Mouse (Mus musculus) neural tube, embryonic 10.5 days (tissue): Measurements from ENCODE around the gene Jhy.

Experiments
- DNase-seq: peaks from one replicate; pipeline ENCODE4 v3.0.0-alpha.2; 2017; ENCODE audit warnings: low spot score; ENCODE audit errors: extremely low spot score

Gene Jhy

GRCm38 (mm10) chr9:40927351-40927980 is 36.5 kb downstream of the Jhy start:
- no peak for DNase-seq

GRCm38 (mm10) chr9:40917871-40918613 is 45.9 kb downstream of the Jhy start:
- no peak for DNase-seq

GRCm38 (mm10) chr9:40908915-40909314 is 55.0 kb downstream of the Jhy start:
- no peak for DNase-seq

GRCm38 (mm10) chr9:40908411-40908810 is 55.5 kb downstream of the Jhy start:
- no peak for DNase-seq

GRCm38 (mm10) chr9:40907413-40907812 is 56.5 kb downstream of the Jhy start:
- no peak for DNase-seq

GRCm38 (mm10) chr9:40892456-40892855 is 71.5 kb downstream of the Jhy start:
- DNase-seq, result no peak

GRCm38 (mm10) chr9:40889389-40889788 is 74.5 kb downstream of the Jhy start:
- DNase-seq, result no peak

- DNase-seq, result no peak
Observed at GRCm38 (mm10) chr9:40885669-40886068, 78.2 kb downstream of the Jhy start.

GRCm38 (mm10) chr9:40878998-40879397 is 84.9 kb downstream of the Jhy start:
- DNase-seq, result peak; percentile 34

GRCm38 (mm10) chr9:40878291-40878945 is 85.5 kb downstream of the Jhy start:
- no peak for DNase-seq

- DNase-seq, result peak; percentile 66
Observed at GRCm38 (mm10) chr9:40877881-40878235, 86.1 kb downstream of the Jhy start.

- DNase-seq, result peak; percentile 65
Observed at GRCm38 (mm10) chr9:40877146-40877880, 86.6 kb downstream of the Jhy start.

GRCm38 (mm10) chr9:40876693-40877092 is 87.2 kb downstream of the Jhy start:
- peak; percentile 35 for DNase-seq

GRCm38 (mm10) chr9:40876164-40876563 is 87.8 kb downstream of the Jhy start:
- DNase-seq, result peak; percentile 59

- DNase-seq, result peak; percentile 46
Observed at GRCm38 (mm10) chr9:40875431-40875830, 88.5 kb downstream of the Jhy start.

GRCm38 (mm10) chr9:40874961-40875360 is 89.0 kb downstream of the Jhy start:
- DNase-seq, result peak; percentile 40

GRCm38 (mm10) chr9:40873556-40874470 is 90.1 kb downstream of the Jhy start, which contains the start of gene Bsx:
Gene Bsx (plus strand): TSS chr9:40874127.
- peak; percentile 90 for DNase-seq

GRCm38 (mm10) chr9:40872156-40872478 is 91.8 kb downstream of the Jhy start:
- no peak for DNase-seq

GRCm38 (mm10) chr9:40871369-40872155 is 92.4 kb downstream of the Jhy start:
- peak; percentile 49 for DNase-seq

- DNase-seq, result no peak
Observed at GRCm38 (mm10) chr9:40870331-40870730, 93.6 kb downstream of the Jhy start.
